Mouse (Mus musculus) right cerebral cortex, adult 2 months (tissue): ENCODE results near the gene Actb.
"Not testable (repeated sequence)": the region's sequence is repeated elsewhere in the genome, so short reads cannot be mapped to it uniquely, and the experiment has no call there.

Experiments
- DNase-seq, 2 experiments: peaks; one replicate each; pipeline ENCODE4 v3.0.0; 2021 to 2022; ENCODE audit warnings: low spot score in 2 of 2

Gene Actb

DNA sequence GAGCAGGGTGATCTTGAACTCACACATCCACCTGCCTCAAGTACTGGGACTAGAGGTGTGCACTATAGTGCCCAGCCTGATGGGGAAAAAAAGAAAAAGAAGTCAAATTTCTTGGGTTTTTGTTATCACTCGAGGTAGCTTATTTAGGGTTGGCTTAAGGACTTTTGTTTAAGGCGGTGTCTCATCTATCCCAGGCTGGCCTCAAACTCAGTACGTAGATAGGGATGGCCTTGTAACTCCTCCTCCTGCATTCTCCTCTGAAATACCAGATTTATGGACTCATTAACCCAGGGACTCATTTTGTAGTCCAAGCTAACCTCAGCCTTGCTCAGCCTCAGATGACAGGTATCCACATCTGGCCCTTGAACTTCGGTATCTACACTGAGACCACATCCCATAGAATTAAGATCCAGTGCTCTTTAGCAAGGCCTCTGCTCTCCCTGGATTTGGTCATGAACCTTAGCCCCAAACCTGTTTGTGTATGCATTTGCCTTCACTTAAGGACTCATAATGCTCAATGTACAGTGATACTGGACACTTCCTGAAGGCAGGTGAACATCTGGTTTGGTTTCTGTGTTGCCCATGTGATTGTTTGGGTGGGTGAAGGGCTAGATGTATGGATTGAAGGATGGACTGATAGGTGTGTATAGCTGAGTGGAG is 4.6 kb downstream of the Actb start:
- no peak for DNase-seq

DNA sequence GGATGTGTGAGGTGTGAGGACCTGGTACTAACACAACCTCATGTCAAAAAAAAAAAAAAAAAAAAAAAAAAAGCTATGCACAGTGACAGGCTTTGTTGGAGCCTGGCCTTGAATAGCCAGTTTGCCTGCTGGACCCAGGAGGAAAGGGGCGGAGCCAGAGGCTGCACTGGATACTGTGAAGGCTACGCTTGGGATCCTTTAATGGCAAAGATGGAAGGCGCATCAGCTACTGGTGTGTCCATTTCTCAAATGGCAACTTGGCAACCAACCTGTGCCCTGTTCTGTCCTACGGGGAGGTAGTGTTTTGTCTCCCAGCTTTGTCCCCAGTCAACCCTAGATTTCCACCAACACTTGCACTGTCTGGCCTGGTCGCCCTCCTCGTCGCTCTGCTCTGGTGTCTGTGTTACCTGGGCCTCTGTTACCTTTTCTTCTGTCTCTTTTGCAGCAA is 5.2 kb downstream of the Actb start:
- no peak for DNase-seq

DNA sequence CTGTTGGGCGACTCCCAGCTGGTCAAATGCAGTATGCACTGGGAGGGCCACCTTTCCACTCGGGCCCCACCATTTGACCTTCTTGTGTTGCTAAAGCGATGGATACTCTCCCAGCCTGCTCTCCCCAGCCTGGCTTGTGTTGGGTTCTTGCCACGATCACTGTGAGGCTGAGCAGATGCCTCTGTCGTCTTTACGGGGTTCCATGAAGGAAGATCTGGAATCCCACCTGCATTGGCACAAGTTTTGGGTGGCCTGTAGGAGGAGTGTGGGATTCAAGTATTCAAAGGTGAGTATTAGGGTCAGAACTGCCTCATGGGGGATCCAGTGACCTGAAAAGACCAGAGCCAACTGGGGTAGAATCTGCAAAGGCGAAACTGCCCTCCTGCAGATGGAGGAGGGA is 5.9 kb downstream of the Actb start:
- DNase-seq: no peak

DNA sequence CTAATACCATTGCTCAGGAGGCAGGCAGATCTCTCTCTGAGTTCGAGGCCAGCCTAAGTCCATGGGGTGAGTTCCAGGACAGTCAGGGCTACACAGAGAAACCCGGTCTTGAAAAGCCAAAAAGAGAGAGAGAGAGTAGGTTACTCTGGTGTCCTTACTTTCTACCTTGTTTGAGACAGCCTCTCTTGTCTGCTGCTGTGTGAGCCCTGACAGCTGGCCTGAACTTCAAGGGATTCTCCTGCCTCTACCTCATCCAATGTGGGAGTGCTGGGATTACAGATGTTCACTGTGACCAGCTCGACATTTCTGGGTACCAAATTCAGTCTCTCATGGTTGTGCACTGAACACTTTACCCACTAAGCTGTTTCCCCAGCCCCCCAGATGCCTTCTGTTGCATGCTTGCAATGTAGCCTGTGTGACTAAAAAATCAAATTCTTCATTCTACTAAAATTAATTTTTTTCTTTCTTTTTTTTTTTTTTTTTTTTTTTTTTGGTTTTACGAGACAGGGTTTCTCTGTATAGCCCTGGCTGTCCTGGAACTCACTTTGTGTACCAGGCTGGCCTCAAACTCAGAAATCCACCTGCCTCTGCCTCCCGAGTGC is 6.5 kb downstream of the Actb start:
- no peak for DNase-seq

DNA sequence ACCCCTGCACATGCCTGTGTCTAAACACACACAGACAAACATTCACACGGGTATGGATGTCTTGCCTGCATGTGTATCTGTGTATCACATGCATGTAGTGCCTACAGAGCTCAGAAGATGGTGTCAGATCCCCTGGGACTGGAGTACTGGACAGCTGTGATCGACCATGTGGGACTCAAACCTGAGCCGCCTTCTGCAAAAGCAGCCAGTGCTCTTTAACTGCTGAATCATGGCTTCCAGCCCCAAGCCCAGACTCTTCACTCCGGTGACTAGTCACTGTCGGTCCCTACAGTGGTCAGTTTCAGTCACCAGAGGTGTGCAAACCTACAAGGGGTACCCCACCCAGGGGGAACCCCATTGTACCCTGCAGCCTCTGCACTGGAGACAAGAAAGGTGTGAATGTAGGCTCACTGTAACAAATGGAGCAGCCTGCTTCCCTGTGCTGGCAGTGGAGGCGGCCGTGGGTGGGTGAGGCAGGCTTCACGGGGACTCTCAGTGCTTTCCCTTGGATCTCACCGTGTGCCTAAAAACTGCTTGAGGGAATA is 7.4 kb downstream of the Actb start:
- DNase-seq: peak; percentile 80 to 82

DNA sequence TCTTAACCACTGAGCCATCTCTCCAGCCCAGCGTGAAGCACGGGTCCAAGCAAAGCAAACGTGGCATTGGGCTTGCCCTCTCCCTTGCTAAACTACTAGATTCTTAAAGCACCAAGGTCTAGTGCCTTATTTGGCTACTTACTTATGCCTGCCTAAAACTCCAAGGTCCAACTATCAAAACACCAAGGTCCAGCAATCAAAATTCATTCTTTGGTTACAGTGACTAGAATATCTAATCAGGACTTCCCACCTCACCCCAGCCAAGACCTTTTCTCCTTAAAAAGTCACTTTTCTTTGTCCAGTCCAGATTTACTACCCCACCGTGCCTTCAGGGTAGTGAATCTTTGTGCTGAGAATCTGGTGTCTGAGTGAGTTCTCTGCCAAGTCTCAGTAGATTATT is 8.2 kb downstream of the Actb start:
- no peak for DNase-seq

DNA sequence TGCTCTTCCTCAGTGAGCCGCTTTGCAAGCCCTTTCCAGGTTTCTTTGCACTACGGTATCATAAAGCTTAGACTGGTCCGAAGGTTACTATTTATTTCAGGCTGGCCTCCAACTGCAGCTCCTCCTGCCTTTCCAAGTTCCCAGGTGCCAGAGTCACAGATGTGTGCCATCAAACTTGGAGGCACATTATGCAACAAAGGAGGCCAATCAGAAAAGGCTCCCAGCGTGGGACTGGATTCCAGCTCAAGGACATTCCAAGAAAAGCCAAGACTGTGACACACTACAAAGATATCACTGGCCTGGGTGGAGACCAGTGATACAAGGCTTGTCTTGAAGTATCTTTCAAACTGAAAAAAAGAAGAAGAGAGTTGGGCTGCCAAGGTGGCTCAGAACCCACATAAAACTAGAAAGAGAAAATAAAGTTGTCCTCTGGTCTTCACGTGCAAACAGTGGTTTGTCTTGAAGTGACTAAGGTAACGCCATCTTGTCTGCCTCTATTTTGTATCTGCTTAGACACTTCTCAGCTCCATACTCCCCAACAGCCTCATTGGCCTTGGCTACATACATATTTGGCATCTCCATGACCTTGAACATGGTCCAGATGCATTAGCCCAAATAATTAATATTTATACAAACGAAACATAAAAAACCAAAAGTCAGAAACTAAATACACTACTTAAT is 8.8 kb downstream of the Actb start:
- DNase-seq: no peak

DNA sequence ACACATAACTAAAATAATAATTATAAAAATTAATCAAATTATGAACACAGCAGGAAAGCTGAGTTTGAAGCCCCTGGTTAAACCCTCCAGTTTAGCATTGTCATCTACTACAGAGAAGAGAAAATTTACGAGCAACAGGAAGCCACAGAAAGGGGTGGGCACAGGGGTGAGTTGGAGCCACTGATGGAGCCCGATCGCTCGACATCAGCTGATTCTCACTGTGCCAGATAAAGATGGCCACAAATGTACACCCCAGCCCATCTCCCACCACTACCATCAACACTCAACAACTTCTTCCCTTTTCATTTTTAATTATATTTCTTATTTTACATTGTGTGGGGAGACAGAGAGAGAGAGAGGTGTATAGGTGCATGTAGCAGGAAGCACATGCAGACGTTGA is 9.8 kb downstream of the Actb start:
- DNase-seq: no peak

DNA sequence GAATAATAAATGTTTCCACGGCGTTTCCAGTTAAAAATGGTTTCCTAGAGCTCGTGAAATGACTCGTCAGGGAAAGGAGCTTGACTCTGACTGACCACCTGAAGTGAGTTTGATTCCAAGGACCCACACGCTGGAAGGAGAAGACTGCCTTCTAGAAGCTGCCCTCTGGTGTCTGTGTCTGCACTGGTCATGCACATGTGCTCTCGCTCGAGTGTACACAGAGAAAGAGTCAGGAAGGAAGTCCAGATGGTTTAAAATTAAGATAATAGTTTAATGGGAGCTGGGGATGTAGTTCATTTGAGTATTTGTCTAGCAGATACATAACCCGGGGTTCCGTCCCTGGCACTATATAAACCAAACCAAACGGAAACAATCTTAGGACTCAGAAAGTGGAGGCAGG is 10.4 kb downstream of the Actb start:
- DNase-seq: no peak

DNA sequence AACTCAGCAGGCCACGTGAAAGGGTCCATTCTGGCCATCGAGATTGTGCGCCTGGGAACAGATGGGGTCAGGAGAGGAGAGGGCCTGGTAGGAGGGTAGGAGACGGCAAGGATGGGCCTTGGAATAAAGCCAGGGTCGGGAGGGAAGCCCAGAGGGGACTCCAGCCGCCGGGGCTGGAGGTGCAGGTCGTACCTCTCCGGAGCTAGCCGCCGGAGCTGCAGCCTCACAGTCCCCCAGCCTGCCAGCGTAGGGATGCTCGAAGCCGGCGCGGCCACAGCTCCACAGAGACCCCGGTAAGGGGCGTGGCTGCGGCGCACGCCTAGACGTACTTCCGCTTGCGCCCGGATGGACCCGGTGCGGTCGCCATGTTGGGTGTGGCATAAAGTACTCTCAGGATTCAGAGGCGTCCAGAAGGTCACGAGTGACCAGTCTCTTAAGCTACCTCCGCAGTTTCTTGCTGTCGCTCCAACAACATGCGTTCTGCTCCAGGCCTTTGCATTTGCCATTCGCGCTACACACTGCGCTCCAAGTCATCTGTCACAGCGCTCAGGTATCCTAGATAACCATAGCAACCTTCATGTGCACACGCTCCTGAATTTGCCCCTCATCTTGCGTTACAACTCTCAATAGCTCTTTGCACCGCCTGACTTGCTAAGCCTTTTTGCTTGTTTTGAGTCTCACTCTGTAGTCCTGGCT is 11.5 kb downstream of the Actb start, which contains the start of gene Fbxl18:
TSS of gene Fbxl18 (minus strand) at position 504 of the 696 bp plus-strand sequence.
- peak; percentile 88 to 92 for DNase-seq

DNA sequence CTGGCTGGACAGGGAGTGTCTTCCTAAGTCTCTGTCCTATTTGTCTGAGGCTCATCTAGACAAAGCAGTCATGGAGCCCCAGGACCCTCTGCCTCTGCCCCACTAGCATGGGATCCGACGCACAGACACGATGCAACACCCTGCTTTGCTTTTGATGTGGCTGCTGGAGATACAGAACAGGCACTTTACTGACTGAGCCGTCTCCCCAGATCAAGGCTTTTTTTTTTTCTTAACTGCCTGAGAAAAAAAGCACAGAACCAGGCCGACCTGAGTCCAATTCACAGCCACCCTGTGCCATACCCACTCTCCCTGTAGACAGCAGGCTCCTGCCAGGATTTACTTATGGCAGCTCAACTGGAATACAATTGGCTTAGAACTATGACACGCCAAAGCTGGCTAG is 15.2 kb downstream of the Actb start:
- no peak for DNase-seq

DNA sequence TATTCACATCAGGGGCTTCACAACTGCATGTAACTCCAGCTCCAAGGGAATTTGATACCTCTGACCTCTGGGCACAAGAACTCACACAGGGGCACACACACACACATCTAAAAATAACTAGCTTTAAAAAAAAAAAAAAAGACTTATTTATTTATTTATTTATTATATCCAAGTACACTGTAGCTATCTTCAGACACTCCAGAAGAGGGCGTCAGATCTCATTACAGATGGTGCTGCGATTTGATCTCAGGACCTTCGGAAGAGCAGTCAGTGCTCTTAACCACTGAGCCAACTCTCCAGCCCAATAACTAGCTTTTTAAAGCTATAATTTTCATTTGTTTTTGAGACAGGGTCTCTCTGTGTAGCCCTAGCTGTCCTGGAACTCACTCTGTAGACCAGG is 19.0 kb downstream of the Actb start:
- DNase-seq: not testable (repeated sequence)

DNA sequence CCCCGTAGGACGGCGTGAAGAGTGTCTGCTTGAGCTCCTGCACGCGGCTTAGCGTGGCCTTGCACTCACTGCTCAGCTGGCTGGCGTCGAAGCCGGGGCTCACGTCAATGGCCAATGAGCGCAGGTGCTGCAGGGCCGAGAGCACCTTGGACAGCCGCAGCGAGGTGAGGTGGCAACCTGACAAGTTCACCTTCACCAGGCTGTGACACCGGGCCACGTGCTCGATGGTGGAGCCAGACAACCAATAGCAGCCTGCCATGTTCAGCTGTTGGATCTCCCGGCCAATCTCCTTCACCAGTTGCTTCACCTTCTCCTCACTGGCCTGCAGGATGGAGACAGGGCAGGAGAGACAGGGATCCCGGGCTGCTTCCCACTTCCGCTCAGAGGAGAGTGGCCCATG is 19.8 kb downstream of the Actb start:
- DNase-seq: no peak

DNA sequence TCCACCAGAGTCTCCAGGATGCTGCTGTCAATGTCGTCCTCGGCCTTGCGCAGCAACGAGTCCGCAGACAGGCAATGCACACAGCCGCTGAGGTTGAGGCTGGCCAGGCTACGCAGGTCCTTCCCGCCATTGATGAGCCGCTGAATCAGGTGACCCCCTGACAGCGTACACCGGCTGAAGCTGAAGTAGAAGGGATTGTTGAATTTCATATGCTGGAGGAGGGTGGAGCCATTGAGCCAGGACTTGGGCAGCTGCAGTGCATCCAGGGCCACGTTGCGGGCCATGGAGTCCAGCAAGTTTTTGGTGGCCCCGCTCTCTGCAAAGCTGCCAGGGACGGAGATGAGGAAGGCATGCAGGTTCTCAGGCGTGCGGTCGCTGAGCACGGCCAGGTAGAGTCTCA is 20.4 kb downstream of the Actb start:
- no peak for DNase-seq

DNA sequence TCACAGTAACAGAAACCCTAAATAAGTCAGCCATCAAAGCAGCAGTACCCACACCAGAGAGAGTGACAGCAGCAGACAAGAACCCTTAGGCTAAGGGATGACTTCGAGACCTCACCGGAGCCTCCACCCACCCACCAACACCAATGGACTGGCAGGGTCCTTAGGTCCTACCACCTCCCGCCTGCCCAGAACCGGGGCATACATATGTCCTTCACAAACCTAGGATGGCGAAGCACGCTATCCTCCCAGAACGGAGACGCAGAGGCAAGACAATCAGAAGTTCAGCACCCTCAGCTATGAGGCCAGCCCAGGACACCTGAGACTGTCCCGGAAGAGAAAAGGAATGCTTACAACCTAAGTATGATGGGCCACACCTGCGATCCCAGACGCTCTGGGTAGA is 24.1 kb downstream of the Actb start:
- DNase-seq: no peak

DNA sequence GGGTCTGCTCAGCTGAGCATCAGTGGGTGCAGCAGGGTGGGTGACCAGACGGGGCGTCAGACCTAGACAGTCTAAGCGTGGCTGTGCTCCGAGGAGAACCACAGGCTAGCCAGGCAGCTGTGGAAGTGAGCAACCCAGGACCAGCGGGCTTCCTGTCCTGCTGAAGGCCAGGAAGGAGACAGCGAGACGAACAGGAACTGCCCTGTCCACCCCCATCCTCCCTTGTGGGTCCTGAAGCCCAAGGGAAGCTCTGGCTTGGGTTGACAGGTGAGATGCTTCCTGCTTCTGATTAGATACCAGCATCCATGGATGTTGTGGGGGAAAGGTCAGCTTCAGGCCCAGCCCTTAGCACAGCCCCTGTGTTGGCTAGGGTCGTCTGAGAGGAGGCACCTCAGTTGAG is 24.6 kb downstream of the Actb start:
- DNase-seq: no peak

DNA sequence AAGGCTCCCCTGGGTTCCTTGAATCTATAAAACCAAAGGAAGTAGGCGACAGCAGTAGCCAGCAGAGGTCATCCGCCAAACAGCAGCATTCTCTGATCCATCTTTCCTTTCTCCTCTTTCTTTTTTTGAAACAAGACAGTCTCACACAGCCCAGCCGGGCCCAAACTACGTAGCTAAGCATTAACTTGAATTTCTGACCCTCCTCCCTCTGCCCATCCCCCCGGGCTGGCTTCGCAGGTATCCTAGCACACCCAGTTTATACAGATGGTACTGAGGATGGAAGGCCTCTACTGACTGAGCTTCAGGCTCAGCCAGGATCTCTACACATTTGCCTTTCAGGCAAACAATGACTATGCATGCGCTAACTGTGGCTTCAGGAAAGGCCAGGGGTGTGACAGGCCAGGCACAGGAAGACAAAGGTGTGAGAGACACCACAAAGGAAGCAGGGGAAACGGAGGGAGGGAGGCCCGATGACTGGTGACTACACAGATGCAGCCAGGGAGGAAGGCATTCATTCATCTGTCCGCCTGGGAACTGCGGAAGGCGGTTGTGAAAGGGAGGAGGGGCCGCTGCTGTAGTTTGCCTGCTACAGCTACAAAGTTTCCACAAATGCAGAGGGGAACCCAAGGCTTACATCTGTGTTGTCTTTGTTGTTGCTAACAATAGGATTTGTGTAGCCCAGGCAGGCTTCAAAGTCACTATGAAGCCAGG is 25.6 kb downstream of the Actb start:
- no peak for DNase-seq

DNA sequence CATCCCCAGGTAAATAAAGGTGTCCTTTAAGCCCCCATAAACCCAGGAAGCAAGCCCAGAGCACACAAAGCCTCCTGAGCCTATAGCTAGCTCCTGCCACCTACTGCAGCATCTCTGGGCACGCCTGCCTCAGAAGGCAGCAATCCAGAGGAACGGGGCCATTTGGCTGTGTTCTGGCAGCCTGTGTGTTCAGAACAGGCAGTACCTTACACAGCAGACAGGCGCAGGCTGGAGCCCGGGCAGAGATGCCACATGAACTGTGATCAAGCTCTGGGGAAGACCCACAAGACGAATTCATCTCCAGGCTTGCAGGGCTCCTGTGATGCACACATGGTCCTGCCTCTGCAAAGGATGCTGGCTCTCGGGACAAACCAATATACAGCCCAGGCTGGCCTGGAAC is 26.3 kb downstream of the Actb start:
- DNase-seq: peak; percentile 47 to 60

DNA sequence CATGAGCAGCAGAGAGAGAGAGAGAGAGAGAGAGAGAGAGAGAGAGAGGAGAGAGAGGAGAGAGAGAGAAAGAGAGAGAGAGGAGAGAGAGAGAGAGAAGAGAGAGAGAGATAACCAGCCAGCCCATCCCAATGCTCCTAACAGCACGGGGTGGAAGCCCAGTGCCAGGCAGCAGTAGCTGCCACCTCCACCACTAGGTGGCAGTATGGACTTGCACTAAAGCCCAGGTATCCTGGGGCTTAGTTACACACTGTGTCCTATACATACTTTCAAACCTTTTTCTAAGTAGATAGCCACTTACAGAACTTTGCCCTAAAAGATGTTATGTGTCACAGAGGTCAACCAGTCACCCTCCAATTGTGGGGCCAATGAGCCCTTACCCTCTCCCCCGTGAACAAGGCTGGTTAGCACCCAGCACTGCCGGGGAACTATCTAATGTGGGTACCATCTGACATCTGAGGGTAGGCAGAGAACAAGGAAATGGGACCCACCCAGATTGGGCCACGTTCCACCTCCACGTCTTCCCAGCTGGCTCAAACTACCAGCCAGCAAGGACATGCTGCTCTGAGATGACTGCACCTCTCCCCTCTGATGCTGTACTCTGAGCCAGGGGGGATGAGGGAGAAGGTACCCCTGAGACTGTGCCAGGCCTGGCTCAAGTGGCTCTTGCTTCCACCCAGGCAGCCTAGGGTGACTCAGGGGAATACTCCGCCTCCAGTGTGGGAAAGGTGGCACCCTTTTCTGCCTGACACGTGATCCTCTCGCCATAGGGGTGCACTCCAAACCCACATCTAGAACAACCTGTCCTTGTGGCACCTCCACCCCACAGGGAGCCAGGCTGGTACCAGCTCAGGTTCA is 27.0 kb downstream of the Actb start:
- DNase-seq: peak; percentile 84 to 88

DNA sequence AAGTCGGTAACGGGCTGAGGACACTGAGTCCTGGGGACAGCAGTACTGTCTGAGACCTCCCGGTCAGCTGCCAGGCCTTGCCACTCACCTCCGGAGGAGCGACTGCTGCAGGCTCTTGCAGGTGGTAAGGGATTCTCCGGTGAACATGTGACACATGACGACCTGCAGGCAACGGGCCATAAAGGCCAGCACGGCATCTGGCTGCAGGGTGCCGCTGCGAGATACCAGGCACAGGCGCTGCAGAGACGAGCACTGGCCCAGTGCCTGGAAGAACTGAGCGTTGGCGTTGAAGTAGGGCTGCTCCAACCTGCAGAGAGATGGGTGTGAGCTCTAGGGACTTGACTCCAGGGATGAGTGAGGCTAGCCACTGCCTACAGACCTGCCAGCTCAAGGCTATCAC is 28.0 kb downstream of the Actb start:
- DNase-seq: peak; percentile 59 to 73
